Mouse (Mus musculus) heart, postnatal 0 days (tissue): Measurements from ENCODE around the gene Pdcd1lg2. TPM values are rescaled to one million over a fixed set of nuclear protein-coding genes. Genes with fewer than 3 reads are reported as not detected.

Experiments used
- ATAC-seq: fragments of 200-750 bp; cut with Nextera tagmentation; 2 replicates; pipeline ENCODE4 v1.8.0; 2017; ENCODE audit warnings: low read depth, moderate number of reproducible peaks, moderate library complexity; ENCODE audit not compliant: insufficient read depth
- DNase-seq: peaks from one replicate; pipeline ENCODE4 v3.0.0-alpha.2; 2016; ENCODE audit warnings: low spot score
- H3K27ac ChIP-seq: fragments of 300-500 bp; sonication (generic); 2 replicates; pipeline ENCODE4 v1.5.1; 2014; ENCODE audit warnings: low read depth, mild to moderate bottlenecking
- H3K27me3 ChIP-seq: fragments of 300-500 bp; sonication (generic); 2 replicates; pipeline ENCODE4 v1.6.1; 2014; ENCODE audit warnings: low read length, mixed read lengths; ENCODE audit not compliant: control insufficient read depth, insufficient read depth
- H3K36me3 ChIP-seq: fragments of 300-500 bp; sonication (generic); replicated peaks from 2 replicates; pipeline ENCODE4 v1.6.1; 2014; ENCODE audit warnings: low read length, mixed read lengths; ENCODE audit not compliant: control insufficient read depth, insufficient read depth
- H3K4me1 ChIP-seq: fragments of 300-500 bp; sonication (generic); 2 replicates; pipeline ENCODE4 v1.6.1; 2014; ENCODE audit warnings: antibody characterized with exemption; ENCODE audit not compliant: control insufficient read depth, insufficient read depth
- H3K4me2 ChIP-seq: fragments of 300-500 bp; sonication (generic); 2 replicates; pipeline ENCODE4 v1.6.1; 2014; ENCODE audit warnings: low read depth, mild to moderate bottlenecking, low read length, moderate library complexity
- H3K4me3 ChIP-seq: fragments of 300-500 bp; sonication (generic); 2 replicates; pipeline ENCODE4 v1.5.1; 2014; ENCODE audit warnings: low read depth, low read length
- H3K9ac ChIP-seq: fragments of 300-500 bp; sonication (generic); replicated peaks from 2 replicates; pipeline ENCODE4 v1.6.1; 2014; ENCODE audit warnings: low read depth, low read length, mixed read lengths
- H3K9me3 ChIP-seq: fragments of 300-500 bp; sonication (generic); replicated peaks from 2 replicates; pipeline ENCODE4 v1.6.1; 2016; ENCODE audit warnings: low read length; ENCODE audit not compliant: control insufficient read depth
- CTCF ChIP-seq: IDR thresholded peaks from 2 replicates; pipeline ENCODE4 v1.5.1; 2016; ENCODE audit warnings: antibody characterized with exemption, control low read depth, low read depth
- EP300 ChIP-seq: IDR thresholded peaks from 2 replicates; pipeline ENCODE4 v1.6.1; 2016; ENCODE audit warnings: antibody characterized with exemption, low read depth
- WGBS: fragments of 180-500 bp; shearing (Covaris S2); extraction: QIAGEN DNeasy Blood & Tissue Kit; methylation state at CpG from one replicate; pipeline ENCODE4 v1.1.7; 2014; 5-methylcytosine and 5-hydroxymethylcytosine counted together
- polyA plus RNA-seq: library from polyadenylated mRNA; unstranded; fragments of >200 nt; fragmentation: Nextera tagmentation; extraction: Ambion mirVana; gene quantifications from 2 replicates; pipeline ENCODE4 v1.2.1, GENCODE M21; 2015
- total RNA-seq: library from RNA; depleted of rRNA; stranded (reverse); fragments of >200 nt; gene quantifications from 2 replicates; pipeline ENCODE4 v1.2.3, GENCODE M21; 2014; ENCODE audit warnings: low replicate concordance

Pdcd1lg2 gene
- total and polyA plus RNA-seq, 2 experiments from 2014 or later: not detected

- H3K9me3 ChIP-seq: no peaks in the 10 kb centered on the region
- H3K4me3 ChIP-seq: no peak overlapping the region
- WGBS: 79% methylated on average over 9 of the region's 9 CpGs
- DNase-seq: no peak
- no peak overlapping the region for H3K9ac ChIP-seq
- H3K36me3 ChIP-seq: no peaks in the 10 kb centered on the region
- H3K4me1 ChIP-seq: peaks cover 31% of the 10 kb centered on the region
- ATAC-seq: no peak
- no peaks in the 10 kb centered on the region for H3K27me3 ChIP-seq
- TF ChIP-seq CTCF (no peak), EP300 (no peak)
- H3K27ac ChIP-seq: no peak overlapping the region
- no peak overlapping the region for H3K4me2 ChIP-seq
These were observed 56.1 kb downstream of the Pdcd1lg2 start for GRCm38 (mm10) chr19:29466819-29467218.

- Histone ChIP-seq H3K27me3 (no peaks in the 10 kb centered on the region), H3K27ac (peak overlapping the region; percentile 88), H3K9ac (no peak overlapping the region), H3K9me3 (no peaks in the 10 kb centered on the region), H3K4me2 (0 out of 2 replicates have a peak overlapping the region, but pooled peaks have one; percentile 5), H3K36me3 (no peaks in the 10 kb centered on the region), H3K4me3 (no peak overlapping the region), H3K4me1 (peaks cover 41% of the 10 kb centered on the region)
- TF ChIP-seq CTCF (no peak), EP300 (no peak)
- 23% methylated on average over 10 of the region's 10 CpGs for WGBS
- DNase-seq: peak; percentile 74
- peak; percentile 54; the same call in 1 of the 2 replicates for ATAC-seq
These were observed 58.4 kb downstream of the Pdcd1lg2 start for GRCm38 (mm10) chr19:29468941-29469685.

GRCm38 (mm10) chr19:29469686-29470254, 59.1 kb downstream of the Pdcd1lg2 start:
- no peak for TF ChIP-seq CTCF
- TF ChIP-seq EP300: no peak
- H3K27ac ChIP-seq: peak overlapping the region; percentile 88
- DNase-seq (no peak), ATAC-seq (no peak)
- no peaks in the 10 kb centered on the region for H3K9me3 ChIP-seq
- no peaks in the 10 kb centered on the region for H3K36me3 ChIP-seq
- no peak overlapping the region for H3K9ac ChIP-seq
- no peaks in the 10 kb centered on the region for H3K27me3 ChIP-seq
- no peak overlapping the region for H3K4me3 ChIP-seq
- H3K4me1 ChIP-seq: peaks cover 41% of the 10 kb centered on the region
- 55% methylated on average over 2 of the region's 2 CpGs for WGBS
- H3K4me2 ChIP-seq: no peak overlapping the region

- Histone ChIP-seq H3K27me3 (no peaks in the 10 kb centered on the region), H3K4me1 (peaks cover 41% of the 10 kb centered on the region), H3K9me3 (no peaks in the 10 kb centered on the region), H3K36me3 (no peaks in the 10 kb centered on the region), H3K4me3 (no peak overlapping the region), H3K9ac (no peak overlapping the region), H3K4me2 (peak overlapping the region; percentile 29), H3K27ac (peak overlapping the region; percentile 88)
- TF ChIP-seq EP300 (peak; percentile 92), CTCF (no peak)
- DNase-seq (peak; percentile 84), ATAC-seq (peak; percentile 54)
- 11% methylated on average over 4 of the region's 4 CpGs for WGBS
These were observed 59.9 kb downstream of the Pdcd1lg2 start for GRCm38 (mm10) chr19:29470652-29471051.

- DNase-seq (no peak), ATAC-seq (no peak)
- Histone ChIP-seq H3K4me1 (peaks cover 41% of the 10 kb centered on the region), H3K4me2 (no peak overlapping the region), H3K9me3 (no peaks in the 10 kb centered on the region), H3K9ac (0 out of 2 replicates have a peak overlapping the region, but pooled peaks have one; percentile 3), H3K4me3 (no peak overlapping the region), H3K27ac (peak overlapping the region; percentile 20; the same call in 1 of the 2 replicates), H3K36me3 (no peaks in the 10 kb centered on the region), H3K27me3 (no peaks in the 10 kb centered on the region)
- 34% methylated on average over 8 of the region's 8 CpGs for WGBS
- TF ChIP-seq CTCF (no peak), EP300 (no peak)
These were observed 61.7 kb downstream of the Pdcd1lg2 start for GRCm38 (mm10) chr19:29472424-29472823.
